Mouse (Mus musculus): ENCODE results near the gene Ipo11. TPM values are rescaled to one million over a fixed set of nuclear protein-coding genes. Genes with fewer than 3 reads are reported as not detected.

The Ipo11 gene
- total and polyA plus RNA-seq, 2 experiments = 8.8 to 20.3 TPM

GRCm38 (mm10) chr13:106805146-106805545, 131.6 kb downstream of the Ipo11 start:
- Histone ChIP-seq H3K9ac (ENCODE audit: low read depth, low read length) (no peak overlapping the region), H3K79me2 (ENCODE audit: control insufficient read depth, insufficient read depth, low read length) (no peaks in the 10 kb centered on the region), H3K36me3 (ENCODE audit: control insufficient read depth, insufficient read depth, low read length) (peaks cover 4% of the 10 kb centered on the region), H3K27ac (replicated peaks; ENCODE audit: insufficient read depth, low read depth, low read length) (no peak overlapping the region), H3K27me3 (ENCODE audit: control insufficient read depth, insufficient read depth, low read length) (no peaks in the 10 kb centered on the region), H3K4me3 (ENCODE audit: insufficient read depth, low read depth, low read length) (no peak overlapping the region), H3K4me1 (ENCODE audit: control insufficient read depth, insufficient read depth, low read length) (no peaks in the 10 kb centered on the region)
- DNase-seq (ENCODE audit: extremely low read depth, low read depth, low spot score) = no peak
- TF ChIP-seq POLR2A (IDR thresholded peaks at IDR 0.05; ENCODE audit: extremely low read depth, insufficient read depth, low read length) (no peak), CTCF (IDR thresholded peaks at IDR 0.05; ENCODE audit: low read depth, low read length) (no peak)
- 99% methylated on average over 5 of the region's 5 CpGs for WGBS

- Histone ChIP-seq H3K27me3 (ENCODE audit: control insufficient read depth, insufficient read depth, low read length) (no peaks in the 10 kb centered on the region), H3K27ac (replicated peaks; ENCODE audit: insufficient read depth, low read depth, low read length) (no peak overlapping the region), H3K36me3 (ENCODE audit: control insufficient read depth, insufficient read depth, low read length) (peaks cover 19% of the 10 kb centered on the region), H3K79me2 (ENCODE audit: control insufficient read depth, insufficient read depth, low read length) (no peaks in the 10 kb centered on the region), H3K9ac (ENCODE audit: low read depth, low read length) (no peak overlapping the region), H3K4me1 (ENCODE audit: control insufficient read depth, insufficient read depth, low read length) (no peaks in the 10 kb centered on the region), H3K4me3 (ENCODE audit: insufficient read depth, low read depth, low read length) (no peak overlapping the region)
- TF ChIP-seq POLR2A (IDR thresholded peaks at IDR 0.05; ENCODE audit: extremely low read depth, insufficient read depth, low read length) (no peak), CTCF (IDR thresholded peaks at IDR 0.05; ENCODE audit: low read depth, low read length) (no peak)
- WGBS = 68% methylated on average over 3 of the region's 3 CpGs
- no peak for DNase-seq (ENCODE audit: extremely low read depth, low read depth, low spot score)
Observed at GRCm38 (mm10) chr13:106798026-106798425, 138.7 kb downstream of the Ipo11 start.

- Histone ChIP-seq H3K4me1 (ENCODE audit: control insufficient read depth, insufficient read depth, low read length) (no peaks in the 10 kb centered on the region), H3K36me3 (ENCODE audit: control insufficient read depth, insufficient read depth, low read length) (peaks cover 5% of the 10 kb centered on the region), H3K27ac (replicated peaks; ENCODE audit: insufficient read depth, low read depth, low read length) (no peak overlapping the region), H3K27me3 (ENCODE audit: control insufficient read depth, insufficient read depth, low read length) (no peaks in the 10 kb centered on the region), H3K4me3 (ENCODE audit: insufficient read depth, low read depth, low read length) (no peak overlapping the region), H3K79me2 (ENCODE audit: control insufficient read depth, insufficient read depth, low read length) (no peaks in the 10 kb centered on the region), H3K9ac (ENCODE audit: low read depth, low read length) (no peak overlapping the region)
- no peak for TF ChIP-seq CTCF (IDR thresholded peaks at IDR 0.05; ENCODE audit: low read depth, low read length)
- no peak for TF ChIP-seq POLR2A (IDR thresholded peaks at IDR 0.05; ENCODE audit: extremely low read depth, insufficient read depth, low read length)
- no peak for DNase-seq (ENCODE audit: extremely low read depth, low read depth, low spot score)
- 95% methylated on average over 7 of the region's 7 CpGs for WGBS
Observed at GRCm38 (mm10) chr13:106788817-106789216, 147.9 kb downstream of the Ipo11 start.

- no peak overlapping the region for H3K27ac ChIP-seq (replicated peaks; ENCODE audit: insufficient read depth, low read depth, low read length)
- no peak for DNase-seq (ENCODE audit: extremely low read depth, low read depth, low spot score)
- no peaks in the 10 kb centered on the region for H3K4me1 ChIP-seq (ENCODE audit: control insufficient read depth, insufficient read depth, low read length)
- H3K36me3 ChIP-seq (ENCODE audit: control insufficient read depth, insufficient read depth, low read length) = no peaks in the 10 kb centered on the region
- H3K4me3 ChIP-seq (ENCODE audit: insufficient read depth, low read depth, low read length) = no peak overlapping the region
- H3K27me3 ChIP-seq (ENCODE audit: control insufficient read depth, insufficient read depth, low read length) = no peaks in the 10 kb centered on the region
- no peaks in the 10 kb centered on the region for H3K79me2 ChIP-seq (ENCODE audit: control insufficient read depth, insufficient read depth, low read length)
- no peak for TF ChIP-seq CTCF (IDR thresholded peaks at IDR 0.05; ENCODE audit: low read depth, low read length)
- TF ChIP-seq POLR2A (IDR thresholded peaks at IDR 0.05; ENCODE audit: extremely low read depth, insufficient read depth, low read length) = no peak
- 91% methylated on average over 10 of the region's 10 CpGs for WGBS
- no peak overlapping the region for H3K9ac ChIP-seq (ENCODE audit: low read depth, low read length)
Observed at GRCm38 (mm10) chr13:106768807-106769206, 168.0 kb downstream of the Ipo11 start.

GRCm38 (mm10) chr13:106762611-106763010, 174.1 kb downstream of the Ipo11 start:
- Histone ChIP-seq H3K36me3 (ENCODE audit: control insufficient read depth, insufficient read depth, low read length) (no peaks in the 10 kb centered on the region), H3K9ac (ENCODE audit: low read depth, low read length) (no peak overlapping the region), H3K27ac (replicated peaks; ENCODE audit: insufficient read depth, low read depth, low read length) (no peak overlapping the region), H3K4me1 (ENCODE audit: control insufficient read depth, insufficient read depth, low read length) (no peaks in the 10 kb centered on the region; the same call in 1 of the 2 replicates), H3K27me3 (ENCODE audit: control insufficient read depth, insufficient read depth, low read length) (no peaks in the 10 kb centered on the region), H3K4me3 (ENCODE audit: insufficient read depth, low read depth, low read length) (no peak overlapping the region), H3K79me2 (ENCODE audit: control insufficient read depth, insufficient read depth, low read length) (no peaks in the 10 kb centered on the region)
- 58% methylated on average over 1 of the region's 1 CpGs for WGBS
- TF ChIP-seq CTCF (IDR thresholded peaks at IDR 0.05; ENCODE audit: low read depth, low read length) (no peak), POLR2A (IDR thresholded peaks at IDR 0.05; ENCODE audit: extremely low read depth, insufficient read depth, low read length) (no peak)
- DNase-seq (ENCODE audit: extremely low read depth, low read depth, low spot score) = no peak

GRCm38 (mm10) chr13:106761661-106762060, 175.1 kb downstream of the Ipo11 start:
- no peak for DNase-seq (ENCODE audit: extremely low read depth, low read depth, low spot score)
- Histone ChIP-seq H3K27ac (replicated peaks; ENCODE audit: insufficient read depth, low read depth, low read length) (no peak overlapping the region), H3K27me3 (ENCODE audit: control insufficient read depth, insufficient read depth, low read length) (no peaks in the 10 kb centered on the region), H3K79me2 (ENCODE audit: control insufficient read depth, insufficient read depth, low read length) (no peaks in the 10 kb centered on the region), H3K36me3 (ENCODE audit: control insufficient read depth, insufficient read depth, low read length) (no peaks in the 10 kb centered on the region), H3K4me1 (ENCODE audit: control insufficient read depth, insufficient read depth, low read length) (no peaks in the 10 kb centered on the region; the same call in 1 of the 2 replicates), H3K4me3 (ENCODE audit: insufficient read depth, low read depth, low read length) (no peak overlapping the region), H3K9ac (ENCODE audit: low read depth, low read length) (no peak overlapping the region)
- TF ChIP-seq CTCF (IDR thresholded peaks at IDR 0.05; ENCODE audit: low read depth, low read length) (no peak), POLR2A (IDR thresholded peaks at IDR 0.05; ENCODE audit: extremely low read depth, insufficient read depth, low read length) (no peak)
- 95% methylated on average over 1 of the region's 1 CpGs for WGBS
